Mouse (Mus musculus): ENCODE measurements around the gene Eps8.

The Eps8 gene

DNA sequence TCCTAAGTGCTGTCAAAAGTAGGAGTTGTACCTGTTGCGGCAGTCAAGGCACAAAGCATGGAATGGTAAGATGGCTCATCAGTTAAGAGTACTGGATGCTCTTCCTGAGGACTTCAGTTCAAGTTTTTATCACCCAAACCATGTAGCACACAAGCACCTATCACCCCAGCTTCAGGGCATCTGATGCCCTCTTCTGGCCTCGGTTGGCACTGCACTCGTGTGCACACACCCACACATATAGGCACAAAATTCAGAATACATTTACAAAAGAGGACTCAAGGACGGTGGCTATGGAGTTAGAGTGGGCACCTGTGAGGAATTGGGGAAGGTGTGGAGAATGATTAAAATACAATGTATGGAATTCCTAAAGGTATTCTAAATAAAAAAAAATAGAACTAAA lies 185.1 kb downstream of the Eps8 start:
- no peak for DNase-seq

DNA sequence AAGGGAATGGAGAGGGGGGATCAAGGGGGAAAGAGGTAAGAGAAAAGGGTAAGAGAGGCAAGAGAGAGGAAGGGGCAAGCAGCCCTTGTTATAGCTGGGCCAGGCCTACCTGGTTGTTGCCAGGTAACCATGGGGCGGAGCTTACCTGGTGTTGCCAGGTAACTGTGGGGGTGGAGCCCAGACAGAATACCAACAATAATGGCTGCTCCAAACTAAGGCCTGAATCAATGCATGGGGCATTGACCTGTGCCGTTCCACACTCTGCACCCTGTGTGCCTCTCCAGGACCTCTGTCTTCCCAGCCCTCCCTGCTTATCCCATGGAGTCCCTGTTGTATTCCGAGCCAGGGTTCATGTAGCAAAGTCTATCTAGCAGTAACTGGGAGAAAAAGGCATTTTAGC lies 187.0 kb downstream of the Eps8 start:
- DNase-seq: no peak

DNA sequence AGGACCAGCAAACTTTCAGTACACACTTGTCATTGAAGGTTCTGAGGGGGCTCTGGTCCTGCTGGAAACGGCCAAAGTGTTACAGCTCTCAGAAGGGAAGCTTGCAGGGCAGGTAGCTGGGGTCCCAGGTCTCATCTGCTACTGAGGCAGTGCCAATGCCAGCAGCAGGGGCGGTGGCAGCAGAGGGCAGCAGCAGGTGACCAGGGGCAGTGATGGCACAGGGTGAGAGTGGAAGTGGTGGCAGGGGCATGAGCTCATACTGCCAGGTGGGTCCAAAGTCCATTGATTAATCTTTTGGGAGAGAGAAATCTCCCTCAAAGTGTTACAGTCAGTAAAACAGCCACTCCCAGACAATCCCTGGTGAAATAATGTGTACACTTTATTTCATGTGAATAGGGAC lies 188.4 kb downstream of the Eps8 start:
- DNase-seq: peak; percentile 35

DNA sequence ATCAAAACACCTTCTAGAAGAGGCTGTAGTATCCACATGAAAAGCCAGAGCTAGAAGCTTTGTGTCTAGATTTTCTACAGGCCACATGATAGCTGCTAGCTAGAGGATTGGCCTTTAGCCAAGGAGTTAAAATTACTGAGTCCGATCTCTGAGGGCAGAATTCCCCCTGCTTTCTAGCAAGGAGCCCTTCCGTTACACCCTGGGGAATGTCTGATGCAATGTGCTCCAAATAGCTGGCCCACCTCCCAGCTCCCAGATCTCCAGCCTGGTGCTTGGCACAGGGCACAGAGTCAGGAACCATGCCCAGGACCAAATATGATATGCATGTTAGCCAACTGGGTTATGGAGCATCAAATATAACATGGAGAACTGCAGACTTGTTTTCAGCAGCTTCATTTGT lies 189.4 kb downstream of the Eps8 start:
- DNase-seq: peak; percentile 94

DNA sequence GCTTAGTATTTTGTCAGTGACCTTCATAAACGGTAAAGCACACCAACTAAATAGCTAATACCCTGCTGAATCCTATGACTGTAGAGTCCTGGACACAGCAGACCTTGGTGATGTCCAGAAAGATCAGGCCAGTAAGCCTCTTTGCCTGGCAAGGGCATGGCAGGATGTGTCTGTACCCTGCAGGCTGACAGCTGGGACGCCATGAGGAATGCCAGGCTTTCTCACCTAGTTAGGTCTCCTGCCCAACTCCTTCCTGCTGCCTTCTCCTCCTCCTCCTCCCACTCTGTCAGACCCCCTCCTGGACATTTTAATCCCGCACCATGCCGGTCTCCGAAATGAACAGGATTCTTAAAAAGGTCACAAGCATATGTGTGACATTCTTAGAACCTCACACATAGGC lies 190.9 kb downstream of the Eps8 start:
- DNase-seq: peak; percentile 56

DNA sequence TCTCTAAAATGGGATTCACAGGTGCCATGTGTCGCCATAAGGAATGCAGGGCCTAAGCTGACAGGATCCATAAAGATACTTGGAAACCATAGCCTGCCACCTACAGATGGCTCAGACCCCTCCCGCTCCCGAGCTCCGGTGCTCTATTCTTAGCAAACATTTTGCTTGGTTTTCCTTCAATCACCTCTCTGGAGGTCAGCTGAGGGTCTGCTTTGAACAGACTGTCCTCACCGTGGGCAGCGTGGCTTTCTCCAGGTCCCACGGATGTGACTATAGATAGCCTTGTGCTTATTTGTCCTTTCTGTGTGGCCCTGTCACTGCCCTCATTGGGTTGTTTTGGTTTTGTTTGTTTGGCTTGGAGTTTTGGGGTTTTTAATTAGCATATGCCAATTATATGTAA lies 196.5 kb downstream of the Eps8 start:
- DNase-seq: no peak

DNA sequence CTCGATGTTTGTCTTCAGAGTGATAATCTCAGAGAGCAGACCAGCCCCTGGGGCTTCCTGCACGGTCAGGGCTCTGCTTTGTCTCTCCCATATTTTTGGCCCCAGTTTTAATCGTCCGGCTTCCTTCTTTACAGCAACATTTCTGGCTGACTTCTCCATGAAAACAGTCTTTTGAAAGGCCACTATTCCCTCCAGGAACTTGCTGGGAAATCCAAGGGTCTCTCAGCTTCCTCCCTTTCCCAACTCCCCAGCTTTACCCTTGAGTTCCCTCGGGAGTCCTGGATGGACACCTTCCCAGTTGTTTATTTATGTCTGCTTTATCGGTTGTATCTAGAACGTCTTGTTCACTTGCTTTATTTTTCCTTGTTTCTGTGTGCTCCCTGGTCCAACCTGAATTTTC lies 197.5 kb downstream of the Eps8 start:
- DNase-seq: no peak

DNA sequence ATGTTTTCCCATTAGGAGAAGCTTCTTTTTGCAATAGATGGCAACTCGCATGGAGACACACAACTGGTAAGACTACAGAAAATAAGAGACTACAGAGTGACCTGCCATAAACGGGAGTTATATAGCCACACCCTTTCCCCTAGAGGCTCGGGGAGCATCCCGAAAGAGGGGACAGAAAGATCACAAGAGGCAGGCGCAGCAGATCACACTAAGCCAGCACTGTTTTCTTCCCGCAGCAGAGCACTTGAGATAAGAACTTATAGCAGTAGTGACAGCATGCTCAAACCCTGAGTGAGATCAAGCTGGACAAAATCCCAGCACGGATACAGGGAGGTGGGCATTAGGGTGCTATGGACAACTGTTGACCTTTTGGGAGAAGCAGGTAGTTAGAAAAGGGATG lies 198.6 kb downstream of the Eps8 start:
- no peak for DNase-seq

DNA sequence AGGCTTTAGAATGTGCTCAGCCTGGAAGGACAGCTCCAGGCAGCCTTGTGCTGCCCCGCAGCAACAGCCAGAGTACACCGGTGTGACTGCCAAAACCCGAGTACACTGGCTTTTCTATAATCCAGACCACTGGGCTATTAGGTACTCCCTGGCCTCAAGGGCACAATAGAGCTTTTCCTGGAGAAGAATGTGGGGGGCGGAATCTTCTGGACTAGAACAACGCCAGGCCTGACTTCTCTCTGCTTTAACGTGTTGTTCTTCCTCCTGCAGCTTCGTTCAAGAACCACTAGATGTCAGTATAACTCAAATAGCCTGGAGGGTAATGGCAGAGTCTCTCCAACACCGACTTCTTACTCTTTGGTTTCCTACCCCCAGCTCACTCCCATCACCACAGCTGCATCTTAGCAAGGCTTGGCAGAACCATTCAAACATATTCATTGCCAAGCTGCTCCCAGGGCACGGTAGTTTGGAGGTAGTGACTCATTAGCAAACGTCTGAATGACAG lies 199.1 kb downstream of the Eps8 start:
- peak; percentile 42 for DNase-seq

DNA sequence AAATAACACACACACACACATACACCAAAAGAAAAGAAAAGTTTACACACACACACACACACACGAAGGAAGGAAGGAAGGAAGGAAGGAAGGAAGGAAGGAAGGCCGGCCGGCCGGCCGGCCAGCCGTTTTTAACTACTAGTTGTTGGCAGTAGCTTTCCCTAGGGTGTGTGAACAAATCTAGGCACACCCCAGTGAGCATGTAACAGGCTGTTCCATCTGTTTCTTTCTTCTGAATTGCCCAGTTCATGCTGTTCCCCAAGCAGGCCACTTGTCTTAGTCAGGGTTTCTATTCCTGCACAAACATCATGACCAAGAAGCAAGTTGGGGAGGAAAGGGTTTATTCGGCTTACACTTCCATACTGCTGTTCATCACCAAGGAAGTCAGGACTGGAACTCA lies 208.6 kb downstream of the Eps8 start:
- DNase-seq: peak; percentile 25

DNA sequence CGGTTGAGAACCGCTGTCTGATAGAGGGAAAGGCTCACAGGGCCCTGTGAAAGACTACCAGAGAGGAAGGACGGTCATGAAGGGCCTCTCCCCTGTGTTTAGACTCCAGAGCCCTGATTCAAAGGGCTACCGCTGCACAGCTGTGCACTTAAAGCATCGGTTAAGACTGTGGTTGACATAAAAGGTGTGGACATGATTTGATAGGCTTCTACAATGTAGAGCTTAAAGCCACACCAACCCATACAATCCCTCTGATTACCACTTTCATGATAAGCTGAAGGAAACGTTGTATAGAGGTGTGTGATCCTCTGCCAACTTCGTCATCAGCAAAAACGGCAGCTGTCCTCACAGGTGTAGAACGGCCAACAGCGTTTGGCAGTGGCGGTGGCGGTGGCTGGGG lies 211.6 kb downstream of the Eps8 start:
- DNase-seq: no peak

DNA sequence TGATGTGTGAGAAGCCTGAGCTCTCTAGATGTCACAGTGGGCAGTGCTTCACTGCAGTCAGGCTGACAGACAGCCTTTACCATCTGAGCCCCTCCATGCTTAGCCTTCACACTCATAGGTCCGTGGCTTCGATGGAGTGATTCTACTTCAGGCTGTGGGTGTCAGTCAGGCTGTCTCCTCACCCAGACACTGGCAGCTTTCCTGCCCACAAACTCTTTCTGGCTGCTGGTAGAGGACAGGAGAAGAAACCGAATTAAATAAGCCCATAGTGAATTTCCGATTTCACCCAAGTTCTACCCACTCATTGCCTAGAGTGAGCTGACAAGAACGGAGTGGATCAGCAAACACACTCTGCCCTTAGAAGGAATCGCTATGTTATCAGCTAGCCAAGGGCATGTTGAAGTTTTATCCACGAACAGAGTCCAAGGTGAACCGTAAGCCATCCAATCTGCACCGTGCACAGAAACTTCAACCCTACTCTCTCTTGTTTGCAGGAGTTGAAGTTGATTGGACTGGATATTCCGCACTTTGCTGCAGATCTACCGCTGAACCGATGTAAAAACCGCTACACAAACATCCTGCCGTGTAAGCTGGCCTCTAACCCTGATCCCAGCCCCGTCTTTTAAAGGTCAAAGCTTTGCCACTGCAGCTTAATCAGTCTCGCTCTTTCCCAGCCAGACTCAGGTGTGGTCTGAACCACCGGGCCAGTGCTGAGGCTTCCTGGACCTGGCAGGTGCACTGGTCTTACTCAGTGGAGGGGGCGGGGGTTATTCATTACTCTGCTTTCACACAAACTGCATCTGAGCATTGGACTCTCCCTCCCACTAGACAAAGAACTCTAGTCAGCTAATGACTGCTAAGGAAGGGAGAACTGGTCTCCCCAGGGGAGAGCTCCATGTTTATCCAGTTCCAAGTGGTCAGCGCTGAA lies 213.9 kb downstream of the Eps8 start:
- no peak for DNase-seq

DNA sequence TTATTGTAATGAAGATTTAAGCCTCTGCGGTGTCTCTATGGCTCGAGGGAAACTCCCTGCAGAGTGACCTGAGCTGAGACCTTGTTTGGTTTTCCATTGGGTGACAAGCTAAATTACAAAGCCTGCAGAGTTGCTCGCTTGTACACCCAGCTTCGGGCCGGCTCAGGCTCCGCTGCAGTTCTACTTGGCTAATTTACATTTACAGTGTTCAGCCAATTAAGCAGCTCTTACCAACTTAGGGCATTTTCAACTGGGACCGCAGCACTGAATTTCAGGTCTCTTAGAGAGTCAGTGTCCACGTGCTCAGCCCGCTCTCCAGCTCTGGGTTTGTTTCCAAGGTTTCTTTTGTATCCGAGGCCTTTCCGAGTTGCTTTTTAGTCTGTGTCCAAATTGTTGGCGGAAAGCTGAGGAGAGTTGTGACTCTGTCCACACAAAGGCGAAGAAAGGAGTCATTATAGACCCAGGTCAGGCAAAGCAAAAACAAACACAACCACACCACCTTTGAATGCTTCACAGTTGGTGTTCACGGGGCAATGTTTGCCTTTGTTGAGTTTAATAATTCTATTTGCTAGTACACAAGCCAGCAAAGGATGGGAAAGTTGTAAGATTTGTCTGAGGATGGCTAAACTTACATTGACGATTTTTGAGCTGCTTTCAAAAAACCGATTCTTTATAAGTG lies 216.6 kb downstream of the Eps8 start:
- no peak for DNase-seq

DNA sequence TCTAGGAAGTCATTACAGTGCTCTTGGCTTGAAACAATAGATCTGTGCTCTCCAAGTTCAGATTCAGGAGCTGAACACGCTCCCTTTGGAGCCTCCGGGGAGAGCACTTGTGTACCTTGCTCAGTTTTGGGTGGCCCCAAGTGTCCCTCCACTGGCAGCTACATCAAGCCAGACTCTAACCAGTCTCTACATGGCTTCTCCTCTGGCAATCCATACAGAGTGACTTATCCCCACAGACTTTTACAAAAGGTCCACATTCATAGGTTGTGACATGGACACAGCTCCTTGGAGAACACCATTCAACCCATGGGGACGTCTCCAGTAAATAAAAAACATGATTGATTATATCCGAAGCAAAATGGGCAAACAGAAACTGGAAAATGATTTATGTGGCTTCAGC lies 217.2 kb downstream of the Eps8 start:
- no peak for DNase-seq

DNA sequence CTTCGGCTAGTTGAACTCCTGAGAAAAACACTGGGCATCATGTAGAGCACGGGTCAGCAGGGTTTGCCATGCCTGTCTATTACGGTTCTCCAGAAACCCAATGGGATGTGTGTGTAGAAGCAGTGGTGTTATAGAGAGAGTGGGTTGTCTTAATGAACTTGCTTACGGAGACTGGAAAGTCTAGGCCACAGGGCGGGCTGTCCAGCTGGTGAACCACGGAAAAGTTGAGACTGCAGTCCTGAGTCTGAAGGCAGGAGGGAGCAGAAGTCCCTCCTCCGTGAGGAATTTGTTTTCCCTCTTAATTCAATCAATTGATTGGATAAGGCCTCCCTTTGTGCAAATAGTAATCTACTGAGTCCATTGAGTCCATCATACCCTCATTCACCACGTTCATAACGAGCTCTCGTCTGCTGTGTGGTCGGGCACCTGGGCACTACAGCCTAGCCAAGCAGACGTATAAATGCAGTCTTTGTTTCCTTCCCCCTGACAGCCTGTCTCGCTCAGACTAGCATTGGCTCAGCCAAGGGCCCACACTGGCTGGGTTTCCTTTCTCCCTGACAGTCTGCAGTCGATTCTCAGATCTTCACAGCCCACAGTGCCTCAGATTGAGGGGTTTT lies 221.0 kb downstream of the Eps8 start:
- no peak for DNase-seq
